Mouse (Mus musculus) lung, postnatal 0 days (tissue): ENCODE data around the gene Ptrhd1. TPM values are rescaled to one million over a fixed set of nuclear protein-coding genes. Genes with fewer than 3 reads are reported as not detected.

Source experiments
- ATAC-seq: fragments of 200-750 bp; cut with Nextera tagmentation; 2 replicates; pipeline ENCODE4 v1.8.0; 2017; ENCODE audit warnings: moderate library complexity
- DNase-seq: peaks from one replicate; pipeline ENCODE4 v3.0.0-alpha.2; 2016; ENCODE audit warnings: low spot score
- H3K27ac ChIP-seq: fragments of 300-500 bp; sonication (generic); 2 replicates; pipeline ENCODE4 v1.5.1; 2014; ENCODE audit warnings: antibody characterized with exemption, mild to moderate bottlenecking, low read length, mixed read lengths
- H3K27me3 ChIP-seq: fragments of 300-500 bp; sonication (generic); replicated peaks from 2 replicates; pipeline ENCODE4 v1.6.1; 2014; ENCODE audit warnings: low read length, mixed read lengths; ENCODE audit not compliant: insufficient read depth
- H3K36me3 ChIP-seq: fragments of 300-500 bp; sonication (generic); 2 replicates; pipeline ENCODE4 v1.6.1; 2014; ENCODE audit warnings: low read length, mixed read lengths; ENCODE audit not compliant: insufficient read depth
- H3K4me1 ChIP-seq: fragments of 300-500 bp; sonication (generic); 2 replicates; pipeline ENCODE4 v1.6.1; 2014; ENCODE audit warnings: antibody characterized with exemption, low read depth, low read length, mixed read lengths; ENCODE audit not compliant: insufficient read depth
- H3K4me2 ChIP-seq: fragments of 300-500 bp; sonication (generic); replicated peaks from 2 replicates; pipeline ENCODE4 v1.6.1; 2014; ENCODE audit warnings: low read depth, mild to moderate bottlenecking, low read length, moderate library complexity, mixed read lengths
- H3K4me3 ChIP-seq: fragments of 300-500 bp; sonication (generic); 2 replicates; pipeline ENCODE4 v1.5.1; 2014; ENCODE audit warnings: low read depth, low read length
- H3K9ac ChIP-seq: fragments of 300-500 bp; sonication (generic); replicated peaks from 2 replicates; pipeline ENCODE4 v1.6.1; 2014; ENCODE audit warnings: low read depth, mild to moderate bottlenecking
- H3K9me3 ChIP-seq: fragments of 300-500 bp; sonication (generic); 2 replicates; pipeline ENCODE4 v1.6.1; 2016; ENCODE audit warnings: low read length, mixed read lengths
- CTCF ChIP-seq: IDR thresholded peaks from 2 replicates; pipeline ENCODE4 v1.5.1; 2016; ENCODE audit warnings: antibody characterized with exemption, mild to moderate bottlenecking
- EP300 ChIP-seq: IDR thresholded peaks from 2 replicates; pipeline ENCODE4 v1.6.1; 2016; ENCODE audit warnings: antibody characterized with exemption, mild to moderate bottlenecking, control low read depth
- WGBS: fragments of 180-500 bp; shearing (Covaris S2); extraction: QIAGEN DNeasy Blood & Tissue Kit; methylation state at CpG from one replicate; pipeline ENCODE4 v1.1.7; 2014; 5-methylcytosine and 5-hydroxymethylcytosine counted together
- polyA plus RNA-seq: library from polyadenylated mRNA; unstranded; fragments of >200 nt; fragmentation: Nextera tagmentation; extraction: Ambion mirVana; gene quantifications from 2 replicates; pipeline ENCODE4 v1.2.1, GENCODE M21; 2015

The Ptrhd1 gene
- polyA plus RNA-seq, 1 experiment from 2014 or later: 6.2 TPM

- H3K27me3 ChIP-seq: no peaks in the 10 kb centered on the region
- no peaks in the 10 kb centered on the region for H3K36me3 ChIP-seq
- H3K4me3 ChIP-seq: no peak overlapping the region
- DNase-seq: peak; percentile 75
- no peak overlapping the region for H3K4me2 ChIP-seq
- peaks cover 5% of the 10 kb centered on the region; the same call in 1 of the 2 replicates for H3K4me1 ChIP-seq
- WGBS: 38% methylated on average over 10 of the region's 10 CpGs
- H3K27ac ChIP-seq: peak overlapping the region; percentile 32
- H3K9me3 ChIP-seq: no peaks in the 10 kb centered on the region
- H3K9ac ChIP-seq: no peak overlapping the region
- peak; percentile 53 for ATAC-seq
- TF ChIP-seq EP300 (0 out of 2 replicates have a peak, but pooled peaks have one; percentile 37), CTCF (0 out of 2 replicates have a peak, but pooled peaks have one; percentile 22)
Observed at GRCm38 (mm10) chr12:4193025-4193740, 40.6 kb upstream of the Ptrhd1 start.

DNA sequence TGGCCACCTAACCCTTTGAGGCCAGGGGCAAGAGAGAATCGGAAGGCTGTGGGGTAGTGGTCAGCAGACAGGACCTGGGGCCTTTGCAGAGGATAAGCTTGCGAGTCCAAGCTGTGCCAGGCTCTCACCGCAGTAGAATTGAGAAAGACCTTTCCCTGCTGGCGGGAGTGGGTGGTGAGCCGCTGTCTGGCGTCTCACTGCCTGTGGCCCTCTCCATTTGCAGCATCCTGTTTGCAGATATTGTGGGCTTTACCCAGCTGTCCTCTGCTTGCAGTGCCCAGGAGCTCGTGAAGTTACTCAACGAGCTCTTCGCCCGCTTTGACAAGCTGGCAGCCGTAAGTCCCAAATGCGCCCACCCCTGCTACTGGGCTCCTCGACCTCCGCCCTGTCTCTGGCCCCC is 39.2 kb upstream of the Ptrhd1 start:
- Histone ChIP-seq H3K9me3 (no peaks in the 10 kb centered on the region), H3K4me2 (no peak overlapping the region), H3K4me3 (no peak overlapping the region), H3K9ac (no peak overlapping the region), H3K27ac (no peak overlapping the region), H3K4me1 (peaks cover 5% of the 10 kb centered on the region; the same call in 1 of the 2 replicates), H3K27me3 (no peaks in the 10 kb centered on the region), H3K36me3 (no peaks in the 10 kb centered on the region)
- WGBS: 85% methylated on average over 14 of the region's 14 CpGs
- DNase-seq: no peak
- no peak for ATAC-seq
- TF ChIP-seq CTCF (no peak), EP300 (no peak)

DNA sequence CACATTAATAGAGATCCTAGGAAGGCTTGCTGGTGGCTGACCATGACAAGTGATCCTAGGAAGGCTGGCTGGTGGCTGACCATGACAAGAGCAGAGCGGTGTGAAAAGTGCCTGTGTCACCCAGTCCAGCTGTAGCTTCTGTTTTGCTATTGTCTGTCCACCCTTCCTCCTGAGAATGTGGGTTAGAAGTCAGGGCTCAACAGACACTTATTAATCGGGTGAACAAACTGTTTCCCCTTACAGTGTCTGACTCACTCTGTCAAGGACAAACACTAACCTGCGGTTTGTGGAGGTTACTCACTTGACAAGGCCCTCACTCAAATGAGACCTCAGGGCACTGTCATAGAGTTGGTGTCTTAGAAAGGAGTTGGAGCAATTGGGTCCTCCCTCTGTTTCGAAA is 35.1 kb upstream of the Ptrhd1 start:
- 77% methylated on average over 4 of the region's 4 CpGs for WGBS

DNA sequence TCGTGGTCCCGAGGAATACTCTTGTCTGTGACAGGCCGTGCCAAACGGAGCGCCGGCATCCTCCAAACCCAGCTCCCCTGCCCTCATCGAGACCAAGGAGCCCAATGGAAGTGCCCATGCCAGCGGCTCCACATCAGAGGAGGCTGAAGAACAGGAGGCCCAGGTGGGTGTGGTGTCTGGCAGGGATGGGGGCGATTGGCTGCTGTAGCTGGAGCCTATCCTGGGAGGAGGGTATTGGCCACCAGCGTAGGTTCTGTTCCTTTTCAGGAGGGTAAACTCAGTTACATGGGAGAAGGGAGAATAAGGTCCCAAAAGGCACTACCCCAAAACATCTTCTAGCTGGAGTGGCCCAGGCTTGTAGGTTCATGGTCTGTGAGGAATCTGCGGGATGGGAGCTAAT is 34.6 kb upstream of the Ptrhd1 start:
- H3K9ac ChIP-seq: no peak overlapping the region
- no peak overlapping the region for H3K27ac ChIP-seq
- H3K4me3 ChIP-seq: no peak overlapping the region
- H3K4me1 ChIP-seq: no peaks in the 10 kb centered on the region
- no peak for ATAC-seq
- WGBS: 93% methylated on average over 11 of the region's 11 CpGs
- no peak for DNase-seq
- H3K36me3 ChIP-seq: no peaks in the 10 kb centered on the region
- no peak overlapping the region for H3K4me2 ChIP-seq
- TF ChIP-seq CTCF: no peak
- TF ChIP-seq EP300: no peak
- no peaks in the 10 kb centered on the region for H3K9me3 ChIP-seq
- H3K27me3 ChIP-seq: no peaks in the 10 kb centered on the region

More for the DNA sequence above, 35.1 kb upstream of the Ptrhd1 start:
- DNase-seq (peak; percentile 26), ATAC-seq (no peak)
- Histone ChIP-seq H3K9ac (no peak overlapping the region), H3K9me3 (no peaks in the 10 kb centered on the region), H3K4me3 (no peak overlapping the region), H3K4me2 (no peak overlapping the region), H3K27me3 (no peaks in the 10 kb centered on the region), H3K27ac (no peak overlapping the region), H3K4me1 (peaks cover 2% of the 10 kb centered on the region; the same call in 1 of the 2 replicates), H3K36me3 (no peaks in the 10 kb centered on the region)
- TF ChIP-seq CTCF (no peak), EP300 (no peak)

- no peak for ATAC-seq
- no peak overlapping the region for H3K27ac ChIP-seq
- H3K4me3 ChIP-seq: no peak overlapping the region
- H3K27me3 ChIP-seq: no peaks in the 10 kb centered on the region
- H3K9me3 ChIP-seq: no peaks in the 10 kb centered on the region
- no peaks in the 10 kb centered on the region for H3K4me1 ChIP-seq
- H3K9ac ChIP-seq: no peak overlapping the region
- peaks cover 5% of the 10 kb centered on the region; the same call in 1 of the 2 replicates for H3K36me3 ChIP-seq
- 88% methylated on average over 13 of the region's 13 CpGs for WGBS
- DNase-seq: no peak
- H3K4me2 ChIP-seq: no peak overlapping the region
- TF ChIP-seq CTCF (no peak), EP300 (no peak)
Observed at GRCm38 (mm10) chr12:4201454-4202200, 32.2 kb upstream of the Ptrhd1 start.

DNA sequence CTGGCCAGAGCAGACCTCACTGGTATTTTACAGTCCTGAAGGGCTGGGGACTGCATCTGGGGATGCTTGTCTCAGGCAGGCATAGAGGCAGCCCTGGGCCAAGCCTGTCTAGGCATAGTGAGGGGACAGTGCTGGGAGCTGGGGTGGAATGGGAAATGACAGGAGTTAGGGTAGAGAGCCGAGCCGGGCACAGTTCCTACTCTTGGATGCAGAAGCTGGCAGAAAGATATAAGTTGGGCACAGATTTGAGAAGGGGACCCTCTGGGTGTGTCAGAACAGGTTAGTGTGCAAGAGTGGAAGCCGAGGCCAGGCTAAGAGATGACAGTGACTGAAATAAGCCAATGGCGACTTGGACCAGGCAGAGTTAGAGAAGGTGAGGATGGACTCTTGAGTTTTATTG is 31.6 kb upstream of the Ptrhd1 start:
- DNase-seq (no peak), ATAC-seq (no peak)
- Histone ChIP-seq H3K27me3 (no peaks in the 10 kb centered on the region), H3K9ac (no peak overlapping the region), H3K4me1 (no peaks in the 10 kb centered on the region), H3K36me3 (peaks cover 5% of the 10 kb centered on the region; the same call in 1 of the 2 replicates), H3K27ac (no peak overlapping the region), H3K9me3 (no peaks in the 10 kb centered on the region), H3K4me2 (no peak overlapping the region), H3K4me3 (no peak overlapping the region)
- WGBS: 85% methylated on average over 4 of the region's 4 CpGs
- TF ChIP-seq CTCF (no peak), EP300 (no peak)
